Mouse (Mus musculus) midbrain, embryonic 12.5 days (tissue): ENCODE data around the gene Sh3bgrl2. TPM values are rescaled to one million over a fixed set of nuclear protein-coding genes. Genes with fewer than 3 reads are reported as not detected.

Source experiments
- ATAC-seq: fragments of 200-750 bp; cut with Nextera tagmentation; 2 replicates; pipeline ENCODE4 v1.8.0; 2017; ENCODE audit warnings: low read depth, moderate TSS enrichment, moderate library complexity; ENCODE audit not compliant: low FRiP score
- H3K27ac ChIP-seq: fragments of 300-500 bp; sonication (generic); replicated peaks from 2 replicates; pipeline ENCODE4 v1.5.1; 2016; ENCODE audit warnings: mild to moderate bottlenecking
- H3K27me3 ChIP-seq: fragments of 300-500 bp; sonication (generic); 2 replicates; pipeline ENCODE4 v1.6.1; 2016; ENCODE audit warnings: mild to moderate bottlenecking
- H3K36me3 ChIP-seq: fragments of 300-500 bp; sonication (generic); 2 replicates; pipeline ENCODE4 v1.6.1; 2016
- H3K4me1 ChIP-seq: fragments of 300-500 bp; sonication (generic); 2 replicates; pipeline ENCODE4 v1.6.1; 2016
- H3K4me2 ChIP-seq: fragments of 300-500 bp; sonication (generic); replicated peaks from 2 replicates; pipeline ENCODE4 v1.6.1; 2016; ENCODE audit warnings: mild to moderate bottlenecking, moderate library complexity
- H3K4me3 ChIP-seq: fragments of 300-500 bp; sonication (generic); 2 replicates; pipeline ENCODE4 v1.5.1; 2016; ENCODE audit warnings: mild to moderate bottlenecking
- H3K9ac ChIP-seq: fragments of 300-500 bp; sonication (generic); replicated peaks from 2 replicates; pipeline ENCODE4 v1.6.1; 2016; ENCODE audit warnings: mild to moderate bottlenecking, moderate library complexity
- H3K9me3 ChIP-seq: fragments of 300-500 bp; sonication (generic); 2 replicates; pipeline ENCODE4 v1.6.1; 2016; ENCODE audit warnings: mild to moderate bottlenecking
- WGBS: fragments of 180-500 bp; shearing (Covaris S2); methylation state at CpG from one replicate; pipeline ENCODE4 v1.1.7; 2016; 5-methylcytosine and 5-hydroxymethylcytosine counted together
- polyA plus RNA-seq: library from polyadenylated mRNA; unstranded; fragments of >200 nt; fragmentation: Nextera tagmentation; extraction: Ambion mirVana; gene quantifications from 2 replicates; pipeline ENCODE4 v1.2.1, GENCODE M21; 2016

Sh3bgrl2 gene
- polyA plus RNA-seq, 1 experiment from 2014 or later = 6.6 TPM

- Histone ChIP-seq H3K4me3 (no peak overlapping the region), H3K36me3 (no peaks in the 10 kb centered on the region), H3K4me2 (no peak overlapping the region), H3K4me1 (peaks cover 14% of the 10 kb centered on the region), H3K9ac (no peak overlapping the region), H3K27ac (peak overlapping the region; percentile 73), H3K9me3 (no peaks in the 10 kb centered on the region), H3K27me3 (no peaks in the 10 kb centered on the region)
- peak; percentile 51 for ATAC-seq
- WGBS = 8% methylated on average over 3 of the region's 3 CpGs
Measured at GRCm38 (mm10) chr9:83648733-83649132, 100.6 kb downstream of the Sh3bgrl2 start.

- Histone ChIP-seq H3K4me2 (no peak overlapping the region), H3K9ac (no peak overlapping the region), H3K36me3 (no peaks in the 10 kb centered on the region), H3K4me3 (no peak overlapping the region), H3K27ac (no peak overlapping the region), H3K9me3 (no peaks in the 10 kb centered on the region), H3K4me1 (peaks cover 13% of the 10 kb centered on the region), H3K27me3 (no peaks in the 10 kb centered on the region)
- ATAC-seq = no peak
- WGBS = 86% methylated on average over 13 of the region's 13 CpGs
Measured at GRCm38 (mm10) chr9:83652015-83652414, 103.9 kb downstream of the Sh3bgrl2 start.

- H3K27ac ChIP-seq = no peak overlapping the region
- H3K4me2 ChIP-seq = no peak overlapping the region
- ATAC-seq = no peak
- H3K4me1 ChIP-seq = peaks cover 11% of the 10 kb centered on the region
- 30% methylated on average over 15 of the region's 15 CpGs for WGBS
- no peaks in the 10 kb centered on the region for H3K9me3 ChIP-seq
- no peak overlapping the region for H3K9ac ChIP-seq
- no peak overlapping the region for H3K4me3 ChIP-seq
- H3K27me3 ChIP-seq = no peaks in the 10 kb centered on the region
- no peaks in the 10 kb centered on the region for H3K36me3 ChIP-seq
Measured at GRCm38 (mm10) chr9:83652590-83653172, 104.6 kb downstream of the Sh3bgrl2 start.

- H3K4me3 ChIP-seq = no peak overlapping the region
- no peaks in the 10 kb centered on the region for H3K9me3 ChIP-seq
- H3K27ac ChIP-seq = no peak overlapping the region
- whole genome bisulfite sequencing = 68% methylated on average over 5 of the region's 5 CpGs
- H3K36me3 ChIP-seq = no peaks in the 10 kb centered on the region
- H3K4me2 ChIP-seq = no peak overlapping the region
- no peak for ATAC-seq
- H3K9ac ChIP-seq = no peak overlapping the region
- no peaks in the 10 kb centered on the region for H3K27me3 ChIP-seq
- no peaks in the 10 kb centered on the region for H3K4me1 ChIP-seq
Measured at GRCm38 (mm10) chr9:83654601-83655000, 106.5 kb downstream of the Sh3bgrl2 start.

- Histone ChIP-seq H3K9ac (no peak overlapping the region), H3K4me2 (0 out of 2 replicates have a peak overlapping the region, but pooled peaks have one; percentile 5), H3K36me3 (no peaks in the 10 kb centered on the region), H3K4me3 (no peak overlapping the region), H3K4me1 (no peaks in the 10 kb centered on the region), H3K9me3 (no peaks in the 10 kb centered on the region), H3K27me3 (no peaks in the 10 kb centered on the region), H3K27ac (no peak overlapping the region)
- ATAC-seq = peak; percentile 50; the same call in 1 of the 2 replicates
- 36% methylated on average over 8 of the region's 8 CpGs for WGBS
Measured at GRCm38 (mm10) chr9:83656960-83657651, 109.0 kb downstream of the Sh3bgrl2 start.

- no peak overlapping the region for H3K4me3 ChIP-seq
- no peaks in the 10 kb centered on the region for H3K4me1 ChIP-seq
- WGBS = 60% methylated on average over 6 of the region's 6 CpGs
- no peak overlapping the region for H3K27ac ChIP-seq
- no peak overlapping the region for H3K4me2 ChIP-seq
- H3K27me3 ChIP-seq = no peaks in the 10 kb centered on the region
- H3K9me3 ChIP-seq = no peaks in the 10 kb centered on the region
- 0 out of 2 replicates have a peak, but pooled peaks have one; percentile 61 for ATAC-seq
- H3K36me3 ChIP-seq = no peaks in the 10 kb centered on the region
- no peak overlapping the region for H3K9ac ChIP-seq
Measured at GRCm38 (mm10) chr9:83657652-83658002, 109.5 kb downstream of the Sh3bgrl2 start.

GRCm38 (mm10) chr9:83659081-83659480 lies 111.0 kb downstream of the Sh3bgrl2 start:
- Histone ChIP-seq H3K27me3 (no peaks in the 10 kb centered on the region), H3K4me3 (no peak overlapping the region), H3K36me3 (no peaks in the 10 kb centered on the region), H3K9ac (no peak overlapping the region), H3K27ac (no peak overlapping the region), H3K9me3 (no peaks in the 10 kb centered on the region), H3K4me2 (no peak overlapping the region), H3K4me1 (peaks cover 8% of the 10 kb centered on the region; the same call in 1 of the 2 replicates)
- ATAC-seq = no peak
- WGBS = 85% methylated on average over 2 of the region's 2 CpGs

- Histone ChIP-seq H3K4me1 (peaks cover 15% of the 10 kb centered on the region), H3K9me3 (no peaks in the 10 kb centered on the region), H3K36me3 (no peaks in the 10 kb centered on the region), H3K9ac (no peak overlapping the region), H3K27ac (no peak overlapping the region), H3K4me3 (no peak overlapping the region), H3K4me2 (no peak overlapping the region), H3K27me3 (no peaks in the 10 kb centered on the region)
- WGBS = 89% methylated on average over 5 of the region's 5 CpGs
- no peak for ATAC-seq
Measured at GRCm38 (mm10) chr9:83661811-83662210, 113.7 kb downstream of the Sh3bgrl2 start.

GRCm38 (mm10) chr9:83663981-83664897 lies 116.1 kb downstream of the Sh3bgrl2 start:
- Histone ChIP-seq H3K4me2 (peak overlapping the region; percentile 54), H3K36me3 (no peaks in the 10 kb centered on the region), H3K4me1 (peaks cover 15% of the 10 kb centered on the region), H3K27ac (peak overlapping the region; percentile 85), H3K9me3 (no peaks in the 10 kb centered on the region), H3K27me3 (no peaks in the 10 kb centered on the region), H3K9ac (peak overlapping the region; percentile 46; the same call in 1 of the 2 replicates), H3K4me3 (peak overlapping the region; percentile 41)
- peak; percentile 81 for ATAC-seq
- WGBS = 11% methylated on average over 25 of the region's 33 CpGs

GRCm38 (mm10) chr9:83664951-83665350 lies 116.8 kb downstream of the Sh3bgrl2 start:
- peak overlapping the region; percentile 85 for H3K27ac ChIP-seq
- no peaks in the 10 kb centered on the region for H3K9me3 ChIP-seq
- peak; percentile 50 for ATAC-seq
- H3K9ac ChIP-seq = no peak overlapping the region
- H3K4me3 ChIP-seq = peak overlapping the region; percentile 41
- no peaks in the 10 kb centered on the region for H3K36me3 ChIP-seq
- WGBS = 27% methylated on average over 8 of the region's 8 CpGs
- H3K4me2 ChIP-seq = peak overlapping the region; percentile 54
- peaks cover 15% of the 10 kb centered on the region for H3K4me1 ChIP-seq
- no peaks in the 10 kb centered on the region for H3K27me3 ChIP-seq

- Histone ChIP-seq H3K27ac (no peak overlapping the region), H3K9me3 (no peaks in the 10 kb centered on the region), H3K4me3 (no peak overlapping the region), H3K36me3 (no peaks in the 10 kb centered on the region), H3K4me1 (peaks cover 15% of the 10 kb centered on the region), H3K9ac (no peak overlapping the region), H3K27me3 (no peaks in the 10 kb centered on the region), H3K4me2 (no peak overlapping the region)
- ATAC-seq = no peak
- WGBS = 76% methylated on average over 4 of the region's 4 CpGs
Measured at GRCm38 (mm10) chr9:83667031-83667430, 118.9 kb downstream of the Sh3bgrl2 start.

- no peak overlapping the region for H3K4me3 ChIP-seq
- peaks cover 4% of the 10 kb centered on the region for H3K4me1 ChIP-seq
- H3K9me3 ChIP-seq = no peaks in the 10 kb centered on the region
- no peaks in the 10 kb centered on the region for H3K27me3 ChIP-seq
- H3K27ac ChIP-seq = no peak overlapping the region
- no peak for ATAC-seq
- no peak overlapping the region for H3K4me2 ChIP-seq
- 30% methylated on average over 3 of the region's 3 CpGs for WGBS
- H3K9ac ChIP-seq = no peak overlapping the region
- H3K36me3 ChIP-seq = no peaks in the 10 kb centered on the region
Measured at GRCm38 (mm10) chr9:83679626-83680025, 131.5 kb downstream of the Sh3bgrl2 start.
